In genomic region chr8:110091869-110092268, GRCm38 (mm10) we compare ENCODE assay signal across 16 mouse cellular contexts. TPM values are rescaled to one million over a fixed set of nuclear protein-coding genes. Genes with fewer than 3 reads are reported as not detected.
DNase-seq lines count a peak whose midpoint lies in the region; ATAC-seq lines count a peak whose summit lies in the region.
"Had no signal": no experiment of that assay in that cellular context is flagged by ENCODE, and none has a peak within 500 bp of the region (broad histone marks: within the 10 kb centered on the region; RNA-seq: fewer than 3 reads in every experiment).

No protein-coding gene starts in this region.

- no peak for ATAC-seq in megakaryocyte, adult 5-6 weeks (ENCODE audit: poor library complexity, severe bottlenecking)
- ATAC-seq: activated CD4-positive, CD25-positive, alpha-beta regulatory T cell, adult 4 months; liver, postnatal 0 days had no signal

- peak; percentile 71 to 80 for DNase-seq in cerebellum, postnatal 10 days
- no peak for DNase-seq in cerebellum, adult 11 months
- peak; percentile 27 for DNase-seq in kidney, postnatal 10 days
- no peak for DNase-seq in kidney, postnatal 36 days
- peak; percentile 16 for DNase-seq in urinary bladder, postnatal 14 days (ENCODE audit: low spot score)
- no peak for DNase-seq in urinary bladder, postnatal 4 days (ENCODE audit: low spot score in 2 of 2)
- DNase-seq in thymus, adult 18-20 months: no peak
- DNase-seq: cerebellum, adult 9-10 months; kidney, adult 8-10 months; liver, postnatal 0 days; thymus, postnatal 36 days had no signal

RNA-seq across cellular contexts. Expression of gene Gm21964, which starts 9.1 kb away (rescaled TPM):
- total RNA-seq in megakaryocyte, adult 5-6 weeks (2015): not detected in 2 replicates
- total RNA-seq in megakaryocyte, adult 5-6 weeks (2017): not detected in 2 replicates
- total RNA-seq: granulocyte monocyte progenitor cell, adult 5-6 weeks; layer of hippocampus, adult 8-10 months; left cerebral cortex, adult 8-10 months had no signal

RNA-seq across cellular contexts. Expression of gene Gm17720, which starts 10.7 kb away (rescaled TPM):
- not detected in 2 replicates for total RNA-seq in megakaryocyte, adult 5-6 weeks (2015)
- not detected in 2 replicates for total RNA-seq in megakaryocyte, adult 5-6 weeks (2017)
- total RNA-seq: granulocyte monocyte progenitor cell, adult 5-6 weeks; layer of hippocampus, adult 8-10 months; left cerebral cortex, adult 8-10 months had no signal

RNA-seq across cellular contexts. Expression of gene Zfp612, which starts 12.3 kb away (rescaled TPM):
- total RNA-seq in megakaryocyte, adult 5-6 weeks (2015): not detected in 2 replicates
- not detected in 2 replicates for total RNA-seq in megakaryocyte, adult 5-6 weeks (2017)

RNA-seq across cellular contexts. Expression of gene Chst4, which starts 52.3 kb away (rescaled TPM):
- total RNA-seq in megakaryocyte, adult 5-6 weeks (2015): not detected in 2 replicates
- not detected in 2 replicates for total RNA-seq in megakaryocyte, adult 5-6 weeks (2017)
- total RNA-seq: granulocyte monocyte progenitor cell, adult 5-6 weeks had no signal

Comparison
In these comparisons a context has a peak if more than half of its experiments do, and no peak if none do; other contexts are left out.
1. DNase-seq: peak in cerebellum, postnatal 10 days (2 of 2), kidney, postnatal 10 days (single experiment) and urinary bladder, postnatal 14 days (single experiment); none in cerebellum, adult 11 months (single experiment), kidney, postnatal 36 days (0 of 2), urinary bladder, postnatal 4 days (0 of 2) and thymus, adult 18-20 months (0 of 2).